Mouse (Mus musculus) midbrain, embryonic 14.5 days (tissue): ENCODE measurements at regions not wholly inside any gene's neighbourhood (a gene's known extent, or its start where the extent isn't known, plus 50 kb on each side); places are given as distances from the start of the nearest gene placed in this dataset.
A peak's percentile ranks its signal among the peaks of the same experiment; 100 is the strongest.
"Not testable (repeated sequence)": the region's sequence is repeated elsewhere in the genome, so short reads cannot be mapped to it uniquely, and the experiment has no call there.

ENCODE experiments used
- ATAC-seq: fragments of 200-750 bp; cut with Nextera tagmentation; 2 replicates; pipeline ENCODE4 v1.8.0; 2017; ENCODE audit warnings: moderate number of reproducible peaks, moderate library complexity; ENCODE audit not compliant: low FRiP score, low TSS enrichment
- DNase-seq: peaks from one replicate; pipeline ENCODE4 v3.0.0-alpha.2; 2015
- H3K27ac ChIP-seq: fragments of 300-500 bp; sonication (generic); replicated peaks from 2 replicates; pipeline ENCODE4 v1.5.1; 2014; ENCODE audit warnings: mild to moderate bottlenecking, low read depth, low read length, moderate library complexity
- H3K27me3 ChIP-seq: fragments of 300-500 bp; sonication (generic); 2 replicates; pipeline ENCODE4 v1.6.1; 2014; ENCODE audit warnings: low read length, control low read depth, mixed read lengths; ENCODE audit not compliant: control insufficient read depth, insufficient read depth
- H3K36me3 ChIP-seq: fragments of 300-500 bp; sonication (generic); 2 replicates; pipeline ENCODE4 v1.6.1; 2014; ENCODE audit warnings: low read length, control low read depth; ENCODE audit not compliant: control insufficient read depth, insufficient read depth
- H3K4me1 ChIP-seq: fragments of 300-500 bp; sonication (generic); 2 replicates; pipeline ENCODE4 v1.6.1; 2014; ENCODE audit warnings: mild to moderate bottlenecking, antibody characterized with exemption, low read length, control low read depth; ENCODE audit not compliant: control insufficient read depth, insufficient read depth
- H3K4me2 ChIP-seq: fragments of 300-500 bp; sonication (generic); 2 replicates; pipeline ENCODE4 v1.6.1; 2014; ENCODE audit warnings: mild to moderate bottlenecking, low read length, moderate library complexity
- H3K4me3 ChIP-seq: fragments of 300-500 bp; sonication (generic); replicated peaks from 2 replicates; pipeline ENCODE4 v1.5.1; 2014; ENCODE audit warnings: low read depth, low read length
- H3K9ac ChIP-seq: fragments of 300-500 bp; sonication (generic); replicated peaks from 2 replicates; pipeline ENCODE4 v1.6.1; 2014; ENCODE audit warnings: mild to moderate bottlenecking, low read length, moderate library complexity
- H3K9me3 ChIP-seq: fragments of 300-500 bp; sonication (generic); 2 replicates; pipeline ENCODE4 v1.6.1; 2016; ENCODE audit warnings: low read length, control low read depth, mixed read lengths; ENCODE audit not compliant: control insufficient read depth
- WGBS: fragments of 180-500 bp; shearing (Covaris S2); extraction: QIAGEN DNeasy Blood & Tissue Kit; methylation state at CpG from one replicate; pipeline ENCODE4 v1.1.7; 2014; 5-methylcytosine and 5-hydroxymethylcytosine counted together

GRCm38 (mm10) chr19:51355701-51356100, 677.3 kb upstream of the Sorcs1 start:
- Histone ChIP-seq H3K36me3 (no peaks in the 10 kb centered on the region), H3K4me2 (no peak overlapping the region), H3K27ac (no peak overlapping the region), H3K9ac (no peak overlapping the region), H3K4me3 (no peak overlapping the region), H3K27me3 (no peaks in the 10 kb centered on the region), H3K9me3 (no peaks in the 10 kb centered on the region), H3K4me1 (no peaks in the 10 kb centered on the region)
- 90% methylated on average over 1 of the region's 1 CpGs for WGBS
- ATAC-seq (no peak), DNase-seq (peak; percentile 15)

- Histone ChIP-seq H3K4me1 (no peaks in the 10 kb centered on the region), H3K27me3 (no peaks in the 10 kb centered on the region), H3K9me3 (no peaks in the 10 kb centered on the region), H3K4me2 (no peak overlapping the region), H3K4me3 (no peak overlapping the region), H3K36me3 (no peaks in the 10 kb centered on the region), H3K9ac (no peak overlapping the region), H3K27ac (no peak overlapping the region)
- 91% methylated on average over 2 of the region's 2 CpGs for WGBS
- DNase-seq (no peak), ATAC-seq (no peak)
Observed at GRCm38 (mm10) chr19:51340491-51340890, 662.0 kb upstream of the Sorcs1 start.

- H3K36me3 ChIP-seq: no peaks in the 10 kb centered on the region
- no peaks in the 10 kb centered on the region for H3K27me3 ChIP-seq
- WGBS: 55% methylated on average over 2 of the region's 2 CpGs
Observed at GRCm38 (mm10) chr19:51330010-51330409, 651.6 kb upstream of the Sorcs1 start.

GRCm38 (mm10) chr19:51303708-51304107, 625.3 kb upstream of the Sorcs1 start:
- H3K4me3 ChIP-seq: no peak overlapping the region
- H3K4me1 ChIP-seq: no peaks in the 10 kb centered on the region
- no peak overlapping the region for H3K9ac ChIP-seq
- no peak for DNase-seq
- no peak for ATAC-seq
- H3K36me3 ChIP-seq: no peaks in the 10 kb centered on the region
- WGBS: 83% methylated on average over 3 of the region's 3 CpGs
- H3K9me3 ChIP-seq: no peaks in the 10 kb centered on the region
- H3K27me3 ChIP-seq: no peaks in the 10 kb centered on the region
- H3K27ac ChIP-seq: no peak overlapping the region
- no peak overlapping the region for H3K4me2 ChIP-seq

More at GRCm38 (mm10) chr19:51330010-51330409, 651.6 kb upstream of the Sorcs1 start:
- Histone ChIP-seq H3K4me2 (no peak overlapping the region), H3K4me3 (no peak overlapping the region), H3K9ac (no peak overlapping the region), H3K4me1 (no peaks in the 10 kb centered on the region), H3K27ac (no peak overlapping the region), H3K9me3 (no peaks in the 10 kb centered on the region)
- DNase-seq (no peak), ATAC-seq (no peak)

- not testable (repeated sequence) for DNase-seq, H3K9ac ChIP-seq, H3K9me3 ChIP-seq, ATAC-seq, H3K4me2 ChIP-seq, H3K4me1 ChIP-seq, H3K36me3 ChIP-seq, H3K27ac ChIP-seq, H3K27me3 ChIP-seq, H3K4me3 ChIP-seq
- 89% methylated on average over 4 of the region's 4 CpGs for WGBS
Observed at GRCm38 (mm10) chr19:51296631-51297030, 618.2 kb upstream of the Sorcs1 start.

GRCm38 (mm10) chr19:51268978-51269556, 590.6 kb upstream of the Sorcs1 start:
- no peak overlapping the region for H3K4me3 ChIP-seq
- H3K4me2 ChIP-seq: peak overlapping the region; percentile 17; the same call in 1 of the 2 replicates
- no peaks in the 10 kb centered on the region for H3K9me3 ChIP-seq
- peak overlapping the region; percentile 16; the same call in 1 of the 2 replicates for H3K9ac ChIP-seq
- ATAC-seq (no peak), DNase-seq (peak; percentile 63)
- H3K4me1 ChIP-seq: peaks cover 8% of the 10 kb centered on the region; the same call in 1 of the 2 replicates
- no peaks in the 10 kb centered on the region for H3K27me3 ChIP-seq
- WGBS: 9% methylated on average over 4 of the region's 4 CpGs
- no peaks in the 10 kb centered on the region for H3K36me3 ChIP-seq
- peak overlapping the region; percentile 66 for H3K27ac ChIP-seq

- 63% methylated on average over 2 of the region's 2 CpGs for WGBS
- DNase-seq (no peak), ATAC-seq (no peak)
- no peak overlapping the region for H3K9ac ChIP-seq
- H3K36me3 ChIP-seq: no peaks in the 10 kb centered on the region
- H3K4me3 ChIP-seq: no peak overlapping the region
- H3K4me1 ChIP-seq: no peaks in the 10 kb centered on the region
- no peak overlapping the region for H3K27ac ChIP-seq
- no peaks in the 10 kb centered on the region for H3K27me3 ChIP-seq
- no peaks in the 10 kb centered on the region for H3K9me3 ChIP-seq
- H3K4me2 ChIP-seq: no peak overlapping the region
Observed at GRCm38 (mm10) chr19:51240295-51240864, 561.9 kb upstream of the Sorcs1 start.

GRCm38 (mm10) chr19:51238181-51238523, 559.7 kb upstream of the Sorcs1 start:
- Histone ChIP-seq H3K4me1 (no peaks in the 10 kb centered on the region), H3K27me3 (no peaks in the 10 kb centered on the region), H3K4me3 (no peak overlapping the region), H3K9me3 (no peaks in the 10 kb centered on the region), H3K4me2 (no peak overlapping the region), H3K36me3 (no peaks in the 10 kb centered on the region), H3K9ac (no peak overlapping the region), H3K27ac (no peak overlapping the region)
- no peak for DNase-seq
- no peak for ATAC-seq

- H3K27me3 ChIP-seq: no peaks in the 10 kb centered on the region
- H3K9ac ChIP-seq: no peak overlapping the region
- no peaks in the 10 kb centered on the region for H3K9me3 ChIP-seq
- no peak overlapping the region for H3K4me2 ChIP-seq
- H3K36me3 ChIP-seq: no peaks in the 10 kb centered on the region
- H3K4me1 ChIP-seq: peaks cover under 1% of the 10 kb centered on the region; the same call in 1 of the 2 replicates
- no peak overlapping the region for H3K27ac ChIP-seq
- 89% methylated on average over 1 of the region's 1 CpGs for WGBS
- ATAC-seq (no peak), DNase-seq (no peak)
- no peak overlapping the region for H3K4me3 ChIP-seq
Observed at GRCm38 (mm10) chr19:51237509-51238180, 559.2 kb upstream of the Sorcs1 start.
